Mouse (Mus musculus): Measurements from ENCODE around the gene 4921511C20Rik. TPM values are rescaled to one million over a fixed set of nuclear protein-coding genes. Genes with fewer than 3 reads are reported as not detected.

The 4921511C20Rik gene
- polyA plus RNA-seq (2012; rRNA removed): not detected in 2 replicates

DNA sequence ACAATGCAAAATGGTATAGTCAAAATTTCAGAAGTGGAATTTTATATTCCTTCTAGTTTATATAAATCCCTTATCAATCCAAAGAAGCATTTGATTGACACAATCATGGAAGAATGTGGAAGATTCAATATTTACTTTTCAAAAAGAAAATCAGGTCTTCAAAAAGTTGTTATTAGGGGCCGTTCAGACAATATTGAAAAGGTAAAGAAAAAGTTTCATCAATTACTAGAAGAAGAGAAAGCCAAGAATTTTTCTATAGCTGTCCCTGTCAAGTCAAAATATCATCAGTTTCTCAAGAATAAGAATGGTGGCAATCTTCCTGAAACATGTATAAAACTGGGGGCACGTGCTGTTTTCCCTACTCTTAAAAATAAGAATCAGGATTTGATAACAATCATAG, at the start of gene 4921511C20Rik:
Gene 4921511C20Rik (plus strand): TSS at position 301 of the 400 bp plus-strand sequence.
- no peak for DNase-seq (ENCODE audit: extremely low spot score in 1 of 2, low spot score in 1 of 2)

Data from frontal cortex, adult 2 months (tissue).